Mouse (Mus musculus): ENCODE measurements around the gene Sh3pxd2a.

- TF ChIP-seq CTCF (IDR thresholded peaks at IDR 0.05; ENCODE audit: low read depth) (no peak), EP300 (IDR thresholded peaks at IDR 0.05; ENCODE audit: low read depth) (no peak)
Measured at GRCm38 (mm10) chr19:47492422-47492821, 28.2 kb upstream of the Sh3pxd2a start.

All from heart, postnatal 0 days (tissue).